Comparison of ENCODE assay signal across 8 mouse cellular contexts in the genomic region with DNA sequence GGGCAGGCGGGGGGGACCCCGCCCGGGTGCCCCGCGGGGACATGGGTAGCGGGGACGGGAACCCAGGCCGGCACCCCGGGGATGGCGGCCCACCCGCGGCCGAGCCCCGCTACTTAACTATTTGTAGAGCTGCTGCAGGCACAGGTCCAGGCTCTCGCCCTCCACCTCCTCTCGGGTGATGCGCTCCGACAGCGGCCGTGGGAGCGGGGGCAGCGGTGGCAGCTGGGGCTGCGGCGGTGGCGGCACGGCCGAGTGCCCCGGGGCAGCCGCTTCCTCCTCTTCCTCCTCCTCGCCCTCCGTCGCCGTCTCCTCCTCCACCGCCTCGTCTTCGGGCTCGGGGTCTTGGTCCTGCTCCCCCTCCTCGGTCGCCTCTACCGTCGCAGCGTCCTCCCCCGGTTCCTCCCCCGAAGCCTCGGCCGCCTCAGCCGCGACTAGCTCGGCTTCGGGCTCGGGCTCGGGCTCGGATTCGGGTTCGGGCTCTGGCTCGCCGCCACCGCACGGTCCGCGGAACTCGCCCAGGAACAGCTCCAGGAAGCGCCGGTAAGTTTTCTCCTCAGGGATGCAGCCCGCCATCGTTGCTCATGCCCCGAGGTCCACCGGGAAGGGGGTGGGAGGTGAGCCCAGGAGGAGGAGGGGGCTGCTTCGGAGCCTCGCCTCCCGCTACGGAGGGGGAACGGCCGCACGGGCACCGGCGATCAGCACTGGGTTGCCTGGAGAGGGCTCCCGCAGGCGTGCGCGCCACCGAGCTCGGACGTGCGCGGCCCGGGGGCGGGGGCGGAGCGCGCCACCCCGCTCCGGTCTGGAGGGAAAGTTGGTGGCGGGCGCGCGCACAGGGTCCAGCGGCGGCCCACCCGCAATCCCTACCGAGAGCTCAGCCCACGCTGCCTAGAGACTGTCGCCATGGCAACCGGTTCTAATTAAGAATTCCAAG. TPM values are rescaled to one million over a fixed set of nuclear protein-coding genes. Genes with fewer than 3 reads are reported as not detected.
A peak's percentile ranks its signal among the peaks of the same experiment; 100 is the strongest.
DNase-seq lines count a peak whose midpoint lies in the region; ATAC-seq lines count a peak whose summit lies in the region.

A gene (minus strand): TSS at position 693 of the 931 bp plus-strand sequence.

- peak within 1 kb of the TSS; percentile 92 for H3K27ac ChIP-seq in hindbrain, embryonic 14.5 days

- 0 out of 2 replicates have a peak, but pooled peaks cover 4% of the 10 kb centered on the region for H3K9me3 ChIP-seq in hindbrain, embryonic 14.5 days (ENCODE audit: control insufficient read depth, low read length)

- peaks cover 19% of the 10 kb centered on the region for H3K4me1 ChIP-seq in hindbrain, embryonic 14.5 days (replicated peaks; ENCODE audit: control insufficient read depth, insufficient read depth, low read length)

- peak; percentile 95 for ATAC-seq in hindbrain, embryonic 14.5 days (ENCODE audit: low FRiP score)

- peak; percentile 85 for DNase-seq in Muller cell, postnatal 12 days (ENCODE audit: inconsistent ontology term)
- peak; percentile 67 to 79 for DNase-seq in cerebellum, postnatal 25 days
- peak; percentile 58 to 72 for DNase-seq in frontal cortex, postnatal 25 days (ENCODE audit: low spot score in 2 of 2)
- peak; percentile 89 for DNase-seq in hindbrain, embryonic 14.5 days (ENCODE audit: low spot score)
- peak; percentile 85 to 87 for DNase-seq in layer of hippocampus, postnatal 36 days
- DNase-seq in lung, postnatal 25 days (ENCODE audit: low spot score): peak; percentile 32
- peak; percentile 97 for DNase-seq in retina, postnatal 1 day
- peak; percentile 86 for DNase-seq in thymus, postnatal 4 days

- WGBS in hindbrain, embryonic 14.5 days: under 1% methylated on average over 93 of the region's 104 CpGs

- peak within 1 kb of the TSS; percentile 73 for H3K4me2 ChIP-seq in hindbrain, embryonic 14.5 days (replicated peaks)

- H3K9ac ChIP-seq in hindbrain, embryonic 14.5 days: peak within 1 kb of the TSS; percentile 92

- peak within 1 kb of the TSS; percentile 91 for H3K4me3 ChIP-seq in hindbrain, embryonic 14.5 days (replicated peaks; ENCODE audit: low read length)

- no peaks in the 10 kb centered on the region; the same call in 1 of the 2 replicates for H3K36me3 ChIP-seq in hindbrain, embryonic 14.5 days (replicated peaks; ENCODE audit: control insufficient read depth, insufficient read depth)

- no peaks in the 10 kb centered on the region for H3K27me3 ChIP-seq in hindbrain, embryonic 14.5 days (ENCODE audit: control insufficient read depth, insufficient read depth, low read length)

RNA-seq across cellular contexts. Expression of the gene that starts here (rescaled TPM):
- 40.7 and 44.1 TPM in 2 replicates for polyA plus RNA-seq in hindbrain, embryonic 14.5 days (2014; fragmentation: Nextera tagmentation; extraction: Ambion mirVana)
- total RNA-seq in layer of hippocampus, postnatal 36 days (2021): 100 to 1,000 TPM; 262 to 263 TPM

Comparison
In these comparisons a context has a peak if more than half of its experiments do, and no peak if none do; other contexts are left out.
1. Peak in every context shown above with its lines: DNase-seq, ATAC-seq, H3K4me3 ChIP-seq and H3K27ac ChIP-seq.
2. DNase-seq: peak in every context shown above with its lines; median percentile 97 in retina, postnatal 1 day; 89 in hindbrain, embryonic 14.5 days; 86 in layer of hippocampus, postnatal 36 days; 86 in thymus, postnatal 4 days; 85 in Muller cell, postnatal 12 days; 73 in cerebellum, postnatal 25 days; 65 in frontal cortex, postnatal 25 days; 32 in lung, postnatal 25 days.